Mouse (Mus musculus): ENCODE measurements around the gene Mfsd12. TPM values are rescaled to one million over a fixed set of nuclear protein-coding genes. Genes with fewer than 3 reads are reported as not detected.

The Mfsd12 gene
- polyA plus RNA-seq, 1 experiment from 2014 or later, result 11.7 TPM

- 14% methylated on average over 4 of the region's 4 CpGs for WGBS
- H3K4me2 ChIP-seq, result peak overlapping the region; percentile 98
- peak overlapping the region; percentile 78 for H3K27ac ChIP-seq
- no peaks in the 10 kb centered on the region for H3K36me3 ChIP-seq
- no peaks in the 10 kb centered on the region for H3K9me3 ChIP-seq (replicated peaks)
- H3K4me3 ChIP-seq, result peak overlapping the region; percentile 95
- no peak for ATAC-seq (replicated peaks; ENCODE audit: insufficient number of reproducible peaks, insufficient read depth, low FRiP score, low read depth)
- H3K27me3 ChIP-seq, result no peaks in the 10 kb centered on the region
- peaks cover 64% of the 10 kb centered on the region for H3K4me1 ChIP-seq (replicated peaks)
- peak overlapping the region; percentile 95 for H3K9ac ChIP-seq
These were observed 918 bp downstream of the Mfsd12 start for GRCm38 (mm10) chr10:81358209-81358608.

GRCm38 (mm10) chr10:81358841-81359240 is 1.6 kb downstream of the Mfsd12 start:
- Histone ChIP-seq H3K4me3 (peak overlapping the region; percentile 95), H3K9ac (0 out of 2 replicates have a peak overlapping the region, but pooled peaks have one; percentile 95), H3K9me3 (replicated peaks) (no peaks in the 10 kb centered on the region), H3K4me1 (replicated peaks) (peaks cover 71% of the 10 kb centered on the region), H3K27me3 (no peaks in the 10 kb centered on the region), H3K4me2 (peak overlapping the region; percentile 98), H3K36me3 (no peaks in the 10 kb centered on the region), H3K27ac (peak overlapping the region; percentile 78)
- WGBS, result 63% methylated on average over 1 of the region's 1 CpGs
- ATAC-seq (replicated peaks; ENCODE audit: insufficient number of reproducible peaks, insufficient read depth, low FRiP score, low read depth), result no peak

GRCm38 (mm10) chr10:81360721-81361120 is 3.4 kb downstream of the Mfsd12 start:
- 54% methylated on average over 8 of the region's 8 CpGs for WGBS
- Histone ChIP-seq H3K27ac (0 out of 2 replicates have a peak overlapping the region, but pooled peaks have one; percentile 2), H3K4me3 (no peak overlapping the region), H3K9me3 (replicated peaks) (no peaks in the 10 kb centered on the region), H3K4me1 (replicated peaks) (peaks cover 88% of the 10 kb centered on the region), H3K9ac (no peak overlapping the region), H3K36me3 (no peaks in the 10 kb centered on the region), H3K27me3 (no peaks in the 10 kb centered on the region), H3K4me2 (0 out of 2 replicates have a peak overlapping the region, but pooled peaks have one; percentile 2)
- no peak for ATAC-seq (replicated peaks; ENCODE audit: insufficient number of reproducible peaks, insufficient read depth, low FRiP score, low read depth)

GRCm38 (mm10) chr10:81362336-81362949 is 5.2 kb downstream of the Mfsd12 start:
- Histone ChIP-seq H3K4me2 (peak overlapping the region; percentile 83), H3K36me3 (peaks cover 8% of the 10 kb centered on the region), H3K9me3 (replicated peaks) (no peaks in the 10 kb centered on the region), H3K9ac (peak overlapping the region; percentile 57; the same call in 1 of the 2 replicates), H3K27me3 (no peaks in the 10 kb centered on the region), H3K27ac (peak overlapping the region; percentile 93), H3K4me3 (peak overlapping the region; percentile 46; the same call in 1 of the 2 replicates), H3K4me1 (replicated peaks) (peaks cover 94% of the 10 kb centered on the region)
- ATAC-seq (replicated peaks; ENCODE audit: insufficient number of reproducible peaks, insufficient read depth, low FRiP score, low read depth), result no peak
- WGBS, result 53% methylated on average over 12 of the region's 12 CpGs

- Histone ChIP-seq H3K27me3 (no peaks in the 10 kb centered on the region), H3K4me2 (peak overlapping the region; percentile 83), H3K27ac (peak overlapping the region; percentile 93), H3K4me3 (peak overlapping the region; percentile 46), H3K9ac (peak overlapping the region; percentile 57), H3K4me1 (replicated peaks) (peaks cover 82% of the 10 kb centered on the region), H3K9me3 (replicated peaks) (no peaks in the 10 kb centered on the region), H3K36me3 (peaks cover 20% of the 10 kb centered on the region)
- 10% methylated on average over 54 of the region's 54 CpGs for WGBS
- peak; percentile 67 for ATAC-seq (replicated peaks; ENCODE audit: insufficient number of reproducible peaks, insufficient read depth, low FRiP score, low read depth)
These were observed 6.4 kb downstream of the Mfsd12 start for GRCm38 (mm10) chr10:81363436-81364346.

- Histone ChIP-seq H3K36me3 (peaks cover 30% of the 10 kb centered on the region), H3K9ac (peak overlapping the region; percentile 57), H3K4me3 (peak overlapping the region; percentile 46), H3K27ac (peak overlapping the region; percentile 93; the same call in 1 of the 2 replicates), H3K9me3 (replicated peaks) (no peaks in the 10 kb centered on the region), H3K27me3 (no peaks in the 10 kb centered on the region), H3K4me1 (replicated peaks) (peaks cover 72% of the 10 kb centered on the region), H3K4me2 (peak overlapping the region; percentile 83)
- ATAC-seq (replicated peaks; ENCODE audit: insufficient number of reproducible peaks, insufficient read depth, low FRiP score, low read depth), result no peak
- 14% methylated on average over 28 of the region's 28 CpGs for WGBS
These were observed 7.4 kb downstream of the Mfsd12 start for GRCm38 (mm10) chr10:81364666-81365065.

- peaks cover 34% of the 10 kb centered on the region for H3K36me3 ChIP-seq
- H3K4me3 ChIP-seq, result peak overlapping the region; percentile 46
- H3K4me2 ChIP-seq, result peak overlapping the region; percentile 83
- WGBS, result 36% methylated on average over 4 of the region's 4 CpGs
- H3K4me1 ChIP-seq (replicated peaks), result peaks cover 68% of the 10 kb centered on the region
- no peaks in the 10 kb centered on the region for H3K27me3 ChIP-seq
- no peak for ATAC-seq (replicated peaks; ENCODE audit: insufficient number of reproducible peaks, insufficient read depth, low FRiP score, low read depth)
- no peaks in the 10 kb centered on the region for H3K9me3 ChIP-seq (replicated peaks)
- H3K9ac ChIP-seq, result peak overlapping the region; percentile 57; the same call in 1 of the 2 replicates
- H3K27ac ChIP-seq, result peak overlapping the region; percentile 93
These were observed 7.8 kb downstream of the Mfsd12 start for GRCm38 (mm10) chr10:81365073-81365472.

- Histone ChIP-seq H3K9me3 (replicated peaks) (no peaks in the 10 kb centered on the region), H3K4me1 (replicated peaks) (peaks cover 60% of the 10 kb centered on the region), H3K36me3 (peaks cover 42% of the 10 kb centered on the region), H3K27me3 (no peaks in the 10 kb centered on the region), H3K4me3 (peak within 1 kb of the TSS; percentile 46), H3K9ac (peak within 1 kb of the TSS; percentile 57), H3K27ac (peak within 1 kb of the TSS; percentile 93), H3K4me2 (peak within 1 kb of the TSS; percentile 83)
- no peak for ATAC-seq (replicated peaks; ENCODE audit: insufficient number of reproducible peaks, insufficient read depth, low FRiP score, low read depth)
- 28% methylated on average over 12 of the region's 12 CpGs for WGBS
These were observed 8.6 kb downstream of the Mfsd12 start, which contains the start of gene 4930404N11Rik for GRCm38 (mm10) chr10:81365672-81366476. Gene 4930404N11Rik, minus strand, starts transcription at chr10:81365816.

GRCm38 (mm10) chr10:81366477-81367206 is 9.4 kb downstream of the Mfsd12 start:
- Histone ChIP-seq H3K4me2 (no peak overlapping the region), H3K9me3 (replicated peaks) (no peaks in the 10 kb centered on the region), H3K4me1 (replicated peaks) (peaks cover 52% of the 10 kb centered on the region), H3K27me3 (no peaks in the 10 kb centered on the region), H3K27ac (peak overlapping the region; percentile 93), H3K9ac (no peak overlapping the region), H3K4me3 (no peak overlapping the region), H3K36me3 (peaks cover 50% of the 10 kb centered on the region)
- ATAC-seq (replicated peaks; ENCODE audit: insufficient number of reproducible peaks, insufficient read depth, low FRiP score, low read depth), result no peak
- 69% methylated on average over 6 of the region's 6 CpGs for WGBS

GRCm38 (mm10) chr10:81367207-81367495 is 9.9 kb downstream of the Mfsd12 start:
- Histone ChIP-seq H3K4me3 (no peak overlapping the region), H3K27me3 (no peaks in the 10 kb centered on the region), H3K36me3 (peaks cover 53% of the 10 kb centered on the region), H3K9me3 (replicated peaks) (no peaks in the 10 kb centered on the region), H3K4me1 (replicated peaks) (peaks cover 48% of the 10 kb centered on the region), H3K27ac (no peak overlapping the region), H3K9ac (no peak overlapping the region), H3K4me2 (no peak overlapping the region)
- WGBS, result 89% methylated on average over 6 of the region's 6 CpGs
- ATAC-seq (replicated peaks; ENCODE audit: insufficient number of reproducible peaks, insufficient read depth, low FRiP score, low read depth), result no peak
